Mouse (Mus musculus) left cerebral cortex, adult 2 months (tissue): ENCODE results near the gene Hvcn1. TPM values are rescaled to one million over a fixed set of nuclear protein-coding genes. Genes with fewer than 3 reads are reported as not detected.

ENCODE experiments used
- DNase-seq, 2 experiments: peaks; one replicate each; pipeline ENCODE4 v3.0.0; 2021 to 2022; ENCODE audit warnings: low spot score in 2 of 2, mixed read lengths in 1 of 2; ENCODE audit errors: extremely low spot score in 1 of 2
- H3K27ac ChIP-seq: fragments of 200-600 bp; 2 replicates; pipeline ENCODE4 v1.8.1; 2022
- H3K4me3 ChIP-seq: fragments of 200-600 bp; 2 replicates; pipeline ENCODE4 v1.8.1; 2022
- CTCF ChIP-seq: fragments of 200-600 bp; IDR thresholded peaks from 2 replicates; pipeline ENCODE4 v1.8.1; 2022; ENCODE audit warnings: antibody characterized with exemption, mild to moderate bottlenecking, moderate library complexity
- intact Hi-C: fragments of 180-260 bp; cut with DNase I; formaldehyde crosslinking; loops from one replicate; pipeline ENCODE4 v1.15.1; 2025
- total RNA-seq, 2 experiments: library from RNA; stranded (reverse); gene quantifications; 2 replicates each; pipeline ENCODE4 v1.2.3; 2021

Gene Hvcn1
- total RNA-seq, 2 experiments from 2014 or later = 2.1 to 2.2 TPM

DNA sequence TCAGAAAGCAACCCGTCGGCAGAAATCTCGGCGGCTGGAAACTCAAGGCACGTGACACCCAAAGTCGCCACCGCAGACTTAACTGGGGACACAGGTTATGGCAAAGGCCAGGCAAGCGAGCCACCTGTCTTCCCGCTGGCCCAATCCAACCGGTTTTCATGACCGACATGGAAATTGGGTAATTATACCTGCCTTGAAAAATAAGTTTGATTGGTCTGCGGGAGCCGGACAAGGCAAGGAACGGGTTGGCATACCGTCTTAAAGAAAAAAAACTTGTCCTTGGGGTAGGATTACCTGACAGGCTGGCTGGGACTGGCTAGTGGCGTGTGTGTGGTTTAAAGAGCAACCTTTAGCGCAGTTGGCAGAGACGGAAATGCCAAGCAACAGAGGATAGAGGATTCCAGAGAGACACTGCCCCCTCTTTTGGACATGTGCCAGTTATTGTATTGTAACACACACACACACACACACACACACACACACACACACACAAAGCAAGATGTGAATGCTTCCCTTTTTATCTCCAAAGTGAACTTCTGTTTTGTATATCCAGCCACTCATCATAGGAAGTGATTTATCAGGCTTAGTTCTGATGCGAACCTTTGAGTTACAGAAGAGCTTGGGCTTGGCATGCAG is 74.3 kb downstream of the Hvcn1 start:
- H3K4me3 ChIP-seq = no peak overlapping the region

GRCm38 (mm10) chr5:122283828-122284182 is 77.2 kb downstream of the Hvcn1 start:
- no peak for DNase-seq
- intact Hi-C loops = loop anchor here (1.0 to 2.0 kb wide), 2 partner anchors 41 to 70 kb away; partner anchors contain the start of genes Rad9b and Vps29
- no peak for TF ChIP-seq CTCF
- peak overlapping the region; percentile 74 for H3K4me3 ChIP-seq
- H3K27ac ChIP-seq = no peak overlapping the region; the same call in 1 of the 2 replicates

More for the DNA sequence above, 74.3 kb downstream of the Hvcn1 start:
- TF ChIP-seq CTCF = no peak
- intact Hi-C loops = no loop called here
- no peak for DNase-seq
- no peak overlapping the region for H3K27ac ChIP-seq

- Histone ChIP-seq H3K27ac (peak within 1 kb of the TSS; percentile 85), H3K4me3 (peak within 1 kb of the TSS; percentile 74)
- intact Hi-C loops = loop anchor here (1.0 to 2.0 kb wide), 2 partner anchors 40 to 70 kb away; partner anchors contain the start of genes Rad9b and Vps29
- no peak; the same call in 1 of the 2 replicates for TF ChIP-seq CTCF
- DNase-seq = peak; percentile 86 to 89
These were observed 77.8 kb downstream of the Hvcn1 start, which contains the start of gene Pptc7 for GRCm38 (mm10) chr5:122284183-122285028. Pptc7 (plus strand) TSS chr5:122284365.

DNA sequence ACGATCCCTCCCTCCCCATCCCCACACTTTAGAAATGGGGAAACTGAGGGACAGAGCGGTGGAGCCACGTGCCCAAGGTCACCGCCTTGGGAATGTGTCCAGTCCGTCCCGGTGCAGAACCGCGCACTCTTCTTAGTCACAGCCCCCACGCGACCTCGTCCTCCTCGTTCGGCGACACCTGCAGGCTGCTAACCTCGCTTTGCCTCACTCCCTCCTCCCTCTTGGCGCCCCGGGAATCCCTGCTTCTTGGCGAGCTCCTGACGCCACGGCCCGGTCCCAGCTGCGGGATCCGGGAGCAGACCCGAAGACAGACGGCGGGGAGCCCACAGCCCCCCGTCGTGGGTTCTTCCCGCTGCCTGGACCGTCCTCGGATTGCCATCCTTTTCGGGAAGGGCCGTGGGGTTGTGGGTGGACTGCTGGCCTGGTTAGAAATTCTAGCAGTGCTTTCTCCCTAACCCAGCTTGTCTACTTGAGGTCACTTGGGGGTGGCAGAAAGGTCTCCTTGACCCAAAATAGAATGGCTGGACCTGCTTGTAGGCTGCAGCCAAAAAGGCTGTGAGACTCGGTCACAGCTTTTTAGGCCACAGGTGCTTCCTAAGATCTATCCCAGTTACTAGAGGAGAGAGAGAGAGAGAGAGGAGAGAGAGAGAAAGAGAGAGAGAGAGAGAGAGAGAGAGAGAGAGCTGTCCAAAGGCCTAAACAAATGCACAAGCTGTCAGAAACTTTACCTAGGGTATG is 78.6 kb downstream of the Hvcn1 start:
- no peak for TF ChIP-seq CTCF
- peak overlapping the region; percentile 74 for H3K4me3 ChIP-seq
- peak; percentile 41 to 61 for DNase-seq
- H3K27ac ChIP-seq = peak overlapping the region; percentile 85
- intact Hi-C loops = loop anchor here (2.0 kb wide), 1 partner anchor 40 kb away; no protein-coding TSS in a partner anchor

DNA sequence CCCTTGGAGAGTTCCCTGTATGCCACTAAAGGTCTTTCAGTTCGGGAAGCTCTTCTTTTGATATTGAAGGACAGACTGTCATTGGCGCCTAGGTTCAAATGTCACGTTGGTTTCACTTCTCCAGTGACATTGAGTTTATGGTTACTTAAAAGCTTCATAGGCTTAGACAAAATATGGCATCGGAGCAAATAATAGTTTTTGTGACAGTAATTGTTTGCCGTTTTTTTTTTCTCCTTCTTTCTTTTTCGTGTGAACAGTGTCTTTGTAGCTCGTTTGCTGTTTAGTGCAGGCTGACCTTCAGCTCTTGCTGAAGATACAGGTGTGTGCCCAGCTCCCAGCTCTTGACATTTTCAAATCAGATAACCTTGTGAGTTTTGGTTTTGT is 79.2 kb downstream of the Hvcn1 start:
- peak overlapping the region; percentile 74 for H3K4me3 ChIP-seq

DNA sequence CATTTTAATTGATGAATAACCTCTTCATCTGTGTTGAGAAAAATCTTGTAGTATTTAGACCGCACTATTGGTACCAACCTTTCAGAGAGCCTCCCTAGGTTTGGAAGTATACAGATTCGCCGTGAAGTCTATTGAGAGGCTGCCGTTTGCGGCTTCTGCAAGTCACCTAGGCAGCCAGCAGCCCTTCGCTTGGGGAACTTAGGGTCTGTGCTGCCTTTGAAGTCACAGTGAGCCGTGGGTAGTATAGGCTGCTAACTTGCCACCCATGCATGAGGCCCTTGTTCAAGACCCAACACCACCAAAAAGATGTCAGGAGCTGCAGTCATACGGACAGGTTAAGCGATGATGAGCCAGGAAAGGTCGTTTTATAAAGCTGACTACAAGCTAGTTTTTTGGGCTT is 79.6 kb downstream of the Hvcn1 start:
- no peak for TF ChIP-seq CTCF
- no peak for DNase-seq
- intact Hi-C loops = no loop called here
- no peak overlapping the region for H3K27ac ChIP-seq
- H3K4me3 ChIP-seq = peak overlapping the region; percentile 74

More for the DNA sequence above, 79.2 kb downstream of the Hvcn1 start:
- TF ChIP-seq CTCF = no peak
- H3K27ac ChIP-seq = no peak overlapping the region
- DNase-seq = no peak
- intact Hi-C loops = loop anchor here (2.0 kb wide), 1 partner anchor 39 kb away; no protein-coding TSS in a partner anchor

- TF ChIP-seq CTCF = no peak
- DNase-seq = no peak
- Histone ChIP-seq H3K27ac (no peak overlapping the region), H3K4me3 (no peak overlapping the region)
- intact Hi-C loops = no loop called here
These were observed 80.4 kb downstream of the Hvcn1 start for GRCm38 (mm10) chr5:122287026-122287425.

GRCm38 (mm10) chr5:122288147-122288811 is 81.7 kb downstream of the Hvcn1 start:
- Histone ChIP-seq H3K4me3 (no peak overlapping the region), H3K27ac (no peak overlapping the region)
- intact Hi-C loops = no loop called here
- DNase-seq = no peak
- TF ChIP-seq CTCF = no peak

GRCm38 (mm10) chr5:122291149-122291548 is 84.5 kb downstream of the Hvcn1 start:
- no peak for TF ChIP-seq CTCF
- DNase-seq = no peak
- Histone ChIP-seq H3K4me3 (no peak overlapping the region), H3K27ac (no peak overlapping the region)
- intact Hi-C loops = no loop called here

Other genes starting within 250 kb of the Hvcn1 start
- 100 to 1,000 TPM; 194 to 215 TPM for gene Cux2, start 156.7 kb upstream of the Hvcn1 start, total RNA-seq
- gene Myl2, start 105.9 kb upstream of the Hvcn1 start, total RNA-seq = 1 to 10 TPM in 1 of 2 experiments, under 1 TPM in 1; 0.86 to 1.4 TPM
- 1 to 10 TPM in 1 of 2 experiments, under 1 TPM in 1; 0.66 to 1.1 TPM for gene Ccdc63, start 66.0 kb upstream of the Hvcn1 start, total RNA-seq
- 100 to 1,000 TPM; 176 to 195 TPM for gene Ppp1cc, start 48.5 kb upstream of the Hvcn1 start, total RNA-seq
- 10 to 100 TPM; 13.5 to 13.7 TPM for gene Tctn1, start 57.7 kb downstream of the Hvcn1 start, total RNA-seq
- gene Pptc7, start 77.6 kb downstream of the Hvcn1 start, total RNA-seq = 10 to 100 TPM; 41.2 to 42.5 TPM
- gene Rad9b, start 147.4 kb downstream of the Hvcn1 start, total RNA-seq = 1 to 10 TPM; 3.1 to 4.0 TPM
- 100 to 1,000 TPM; 180 to 190 TPM for gene Vps29, start 147.6 kb downstream of the Hvcn1 start, total RNA-seq
- 10 to 100 TPM; 24.9 to 27.5 TPM for gene Gpn3, start 165.1 kb downstream of the Hvcn1 start, total RNA-seq
- gene Fam216a, start 165.6 kb downstream of the Hvcn1 start, total RNA-seq = 10 to 100 TPM; 68.0 to 73.4 TPM
- gene Arpc3, start 185.1 kb downstream of the Hvcn1 start, total RNA-seq = 100 to 1,000 TPM; 200 to 216 TPM
- 10 to 100 TPM; 28.6 to 29.5 TPM for gene Anapc7, start 214.9 kb downstream of the Hvcn1 start, total RNA-seq